Mouse (Mus musculus) heart, adult 18-20 months (tissue): ENCODE data around the gene Olfr1466. TPM values are rescaled to one million over a fixed set of nuclear protein-coding genes. Genes with fewer than 3 reads are reported as not detected.

Experiments
- DNase-seq, 2 experiments: peaks; one replicate each; pipeline ENCODE4 v3.0.0; 2021 to 2022; ENCODE audit warnings: mixed read lengths in 1 of 2
- long read RNA-seq, 2 experiments: library from polyadenylated mRNA; stranded (forward); transcript quantifications; one replicate each; pipeline ENCODE4 v2.0.0; 2021
- total RNA-seq, 2 experiments: library from RNA; stranded (reverse); gene quantifications; 2 replicates each; pipeline ENCODE4 v1.2.3; 2021

Olfr1466 gene
- not detected for total RNA-seq
- long read RNA-seq, experiment 1: 0 reads
- long read RNA-seq, experiment 2: 0 reads

GRCm38 (mm10) chr19:13338562-13338961, at the start of gene Olfr1466:
TSS of gene Olfr1466 (plus strand) at chr19:13338862.
- no peak for DNase-seq

GRCm38 (mm10) chr19:13315441-13315840, 23.2 kb upstream of the Olfr1466 start, which contains the start of gene Olfr1465:
TSS of gene Olfr1465 (minus strand) at chr19:13315541.
- no peak for DNase-seq

- DNase-seq: no peak
Measured at GRCm38 (mm10) chr19:13361936-13362335, 23.3 kb downstream of the Olfr1466 start, which contains the start of gene Olfr1467. TSS of gene Olfr1467 (plus strand) at chr19:13362236.

Other genes starting within 250 kb of the Olfr1466 start
- not detected for gene Olfr1457, start 241.0 kb upstream of the Olfr1466 start, total RNA-seq
- not detected for gene Olfr1458, start 232.1 kb upstream of the Olfr1466 start, total RNA-seq
- not detected for gene Olfr1459, start 189.3 kb upstream of the Olfr1466 start, total RNA-seq
- gene Olfr1461, start 175.9 kb upstream of the Olfr1466 start, total RNA-seq: not detected
- gene Olfr1462, start 153.1 kb upstream of the Olfr1466 start, total RNA-seq: not detected
- not detected for gene Olfr1463, start 107.5 kb upstream of the Olfr1466 start, total RNA-seq
- not detected for gene Olfr1465, start 23.3 kb upstream of the Olfr1466 start, total RNA-seq
- not detected for gene Olfr1467, start 23.4 kb downstream of the Olfr1466 start, total RNA-seq
- gene Olfr1469, start 69.0 kb downstream of the Olfr1466 start, total RNA-seq: not detected
- not detected for gene Olfr1471, start 104.5 kb downstream of the Olfr1466 start, total RNA-seq
- not detected for gene Olfr1472, start 117.2 kb downstream of the Olfr1466 start, total RNA-seq
- not detected for gene Olfr1474, start 130.7 kb downstream of the Olfr1466 start, total RNA-seq
- gene Olfr1475, start 141.3 kb downstream of the Olfr1466 start, total RNA-seq: not detected
- not detected for gene Olfr1477, start 161.7 kb downstream of the Olfr1466 start, total RNA-seq
- gene Olfr1480, start 189.1 kb downstream of the Olfr1466 start, total RNA-seq: not detected
- gene Olfr1484, start 244.6 kb downstream of the Olfr1466 start, total RNA-seq: not detected